Mouse (Mus musculus): ENCODE results near the gene Ezr.

Ezr gene

GRCm38 (mm10) chr17:6794160-6794751, 11.7 kb upstream of the Ezr start:
- in situ Hi-C loops (cut with MboI), result no loop called here

GRCm38 (mm10) chr17:6789581-6790118, 7.1 kb upstream of the Ezr start:
- in situ Hi-C loops (cut with MboI), result no loop called here

GRCm38 (mm10) chr17:6789103-6789502, 6.5 kb upstream of the Ezr start:
- in situ Hi-C loops (cut with MboI), result no loop called here

- in situ Hi-C loops (cut with MboI), result no loop called here
Observed at GRCm38 (mm10) chr17:6787241-6787640, 4.7 kb upstream of the Ezr start.

- in situ Hi-C loops (cut with MboI), result no loop called here
Observed at GRCm38 (mm10) chr17:6783756-6784357, 1.3 kb upstream of the Ezr start.

GRCm38 (mm10) chr17:6783006-6783661, 550 bp upstream of the Ezr start:
- in situ Hi-C loops (cut with MboI), result no loop called here

- in situ Hi-C loops (cut with MboI), result no loop called here
Observed at GRCm38 (mm10) chr17:6782033-6782526, 504 bp downstream of the Ezr start.

- in situ Hi-C loops (cut with MboI), result no loop called here
Observed at GRCm38 (mm10) chr17:6781273-6781672, 1.3 kb downstream of the Ezr start.

GRCm38 (mm10) chr17:6780521-6781115, 2.0 kb downstream of the Ezr start:
- in situ Hi-C loops (cut with MboI), result no loop called here

GRCm38 (mm10) chr17:6779632-6780031, 3.0 kb downstream of the Ezr start:
- in situ Hi-C loops (cut with MboI), result loop anchor here (5.0 kb wide), 1 partner anchor 48 kb away; no protein-coding TSS in a partner anchor

GRCm38 (mm10) chr17:6778771-6779509, 3.6 kb downstream of the Ezr start:
- in situ Hi-C loops (cut with MboI), result loop anchor here (5.0 kb wide), 1 partner anchor 48 kb away; no protein-coding TSS in a partner anchor

GRCm38 (mm10) chr17:6778332-6778683, 4.3 kb downstream of the Ezr start:
- in situ Hi-C loops (cut with MboI), result loop anchor here (5.0 kb wide), 1 partner anchor 49 kb away; no protein-coding TSS in a partner anchor

GRCm38 (mm10) chr17:6777629-6778331, 4.8 kb downstream of the Ezr start:
- in situ Hi-C loops (cut with MboI), result loop anchor here (5.0 kb wide), 1 partner anchor 50 kb away; no protein-coding TSS in a partner anchor

GRCm38 (mm10) chr17:6777061-6777460, 5.5 kb downstream of the Ezr start:
- in situ Hi-C loops (cut with MboI), result loop anchor here (5.0 kb wide), 1 partner anchor 50 kb away; no protein-coding TSS in a partner anchor

GRCm38 (mm10) chr17:6776576-6776975, 6.0 kb downstream of the Ezr start:
- in situ Hi-C loops (cut with MboI), result loop anchor here (5.0 kb wide), 1 partner anchor 51 kb away; no protein-coding TSS in a partner anchor

- in situ Hi-C loops (cut with MboI), result loop anchor here (5.0 kb wide), 1 partner anchor 51 kb away; no protein-coding TSS in a partner anchor
Observed at GRCm38 (mm10) chr17:6776123-6776522, 6.5 kb downstream of the Ezr start.

GRCm38 (mm10) chr17:6775671-6776070, 6.9 kb downstream of the Ezr start:
- in situ Hi-C loops (cut with MboI), result loop anchor here (5.0 kb wide), 1 partner anchor 52 kb away; no protein-coding TSS in a partner anchor

- in situ Hi-C loops (cut with MboI), result loop anchor here (5.0 kb wide), 1 partner anchor 52 kb away; no protein-coding TSS in a partner anchor
Observed at GRCm38 (mm10) chr17:6775221-6775620, 7.4 kb downstream of the Ezr start.

- in situ Hi-C loops (cut with MboI), result no loop called here
Observed at GRCm38 (mm10) chr17:6773249-6773966, 9.2 kb downstream of the Ezr start.

GRCm38 (mm10) chr17:6772490-6772773, 10.2 kb downstream of the Ezr start:
- in situ Hi-C loops (cut with MboI), result no loop called here
